Mouse (Mus musculus): Measurements from ENCODE around the gene Angptl1. TPM values are rescaled to one million over a fixed set of nuclear protein-coding genes. Genes with fewer than 3 reads are reported as not detected.

The Angptl1 gene
- polyA plus RNA-seq, 1 experiment from 2014 or later, result 21.3 TPM

DNA sequence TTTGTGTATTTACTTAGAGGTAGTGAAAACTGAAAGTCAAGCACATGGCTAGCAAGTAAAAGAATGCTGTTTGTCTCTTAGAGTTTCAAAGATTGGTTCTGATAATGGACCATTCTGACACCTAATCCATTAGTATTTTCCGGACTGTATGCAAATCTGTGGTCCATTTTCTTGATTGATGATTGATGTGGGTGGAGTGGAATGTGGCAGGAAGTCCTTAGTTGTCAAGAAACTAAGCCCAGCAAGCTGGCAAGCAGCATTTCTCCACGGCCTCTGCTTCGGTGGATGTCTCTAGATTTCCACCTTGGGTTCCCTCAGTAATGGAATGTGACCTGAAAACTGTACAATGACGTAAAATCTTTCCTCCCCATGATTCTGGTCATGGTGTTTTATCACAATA is 32.3 kb downstream of the Angptl1 start:
- Histone ChIP-seq H3K36me3 (no peaks in the 10 kb centered on the region; the same call in 1 of the 2 replicates), H3K4me1 (no peaks in the 10 kb centered on the region), H3K9ac (no peak overlapping the region), H3K9me3 (no peaks in the 10 kb centered on the region), H3K4me3 (no peak overlapping the region), H3K27me3 (no peaks in the 10 kb centered on the region), H3K27ac (no peak overlapping the region), H3K4me2 (replicated peaks) (no peak overlapping the region)
- 86% methylated on average over 4 of the region's 4 CpGs for WGBS
- no peak for ATAC-seq (ENCODE audit: insufficient number of reproducible peaks, insufficient read depth, low FRiP score, low TSS enrichment)

DNA sequence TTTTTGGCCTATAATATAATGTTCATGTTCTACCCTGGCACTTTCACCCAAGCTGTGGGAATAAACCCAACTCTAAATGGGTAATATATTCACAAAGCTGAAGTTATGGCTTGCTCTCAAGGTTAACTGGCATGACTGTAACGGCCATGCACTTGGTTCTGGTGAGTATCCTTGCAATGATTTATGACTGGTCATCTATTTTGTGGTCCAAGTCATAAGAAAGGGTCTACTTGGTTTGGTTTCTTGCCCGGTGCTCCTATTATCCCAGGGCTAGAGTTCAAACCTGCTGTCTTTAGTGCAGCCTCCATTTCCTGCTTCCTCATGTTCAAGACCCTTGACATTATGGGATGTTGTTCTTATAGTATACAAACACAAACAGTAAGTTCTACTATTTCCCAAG is 46.4 kb downstream of the Angptl1 start:
- Histone ChIP-seq H3K36me3 (peaks cover 27% of the 10 kb centered on the region), H3K9me3 (0 out of 2 replicates have a peak, but pooled peaks cover 2% of the 10 kb centered on the region), H3K4me1 (no peaks in the 10 kb centered on the region), H3K4me2 (replicated peaks) (no peak overlapping the region), H3K9ac (no peak overlapping the region), H3K27me3 (no peaks in the 10 kb centered on the region), H3K27ac (no peak overlapping the region), H3K4me3 (no peak overlapping the region)
- ATAC-seq (ENCODE audit: insufficient number of reproducible peaks, insufficient read depth, low FRiP score, low TSS enrichment), result no peak
- 95% methylated on average over 2 of the region's 2 CpGs for WGBS

DNA sequence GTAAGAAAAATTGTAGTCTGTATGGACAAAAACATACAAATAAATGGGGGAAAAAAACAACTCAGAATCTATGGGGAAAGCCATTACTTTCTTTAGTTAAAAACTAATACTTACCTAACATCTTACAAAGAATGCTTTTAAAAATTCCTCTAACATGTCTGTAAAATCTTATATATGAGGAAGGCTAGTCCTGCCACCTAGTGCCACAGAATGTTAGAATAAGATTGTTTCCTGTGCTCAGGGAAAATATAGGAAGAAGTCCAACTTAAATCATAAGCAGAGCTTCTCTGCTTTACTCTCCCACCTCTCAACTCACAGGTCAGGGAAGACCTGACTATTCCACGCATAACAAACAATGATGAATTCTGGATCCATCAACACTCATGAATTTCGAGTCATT is 47.5 kb downstream of the Angptl1 start:
- Histone ChIP-seq H3K36me3 (peaks cover 29% of the 10 kb centered on the region), H3K9me3 (0 out of 2 replicates have a peak, but pooled peaks cover 2% of the 10 kb centered on the region)

GRCm38 (mm10) chr1:156888830-156889229 is 50.5 kb downstream of the Angptl1 start:
- Histone ChIP-seq H3K4me1 (no peaks in the 10 kb centered on the region), H3K9ac (no peak overlapping the region), H3K36me3 (peaks cover 9% of the 10 kb centered on the region), H3K4me2 (replicated peaks) (no peak overlapping the region), H3K27ac (no peak overlapping the region), H3K4me3 (no peak overlapping the region), H3K9me3 (no peaks in the 10 kb centered on the region), H3K27me3 (no peaks in the 10 kb centered on the region)
- ATAC-seq (ENCODE audit: insufficient number of reproducible peaks, insufficient read depth, low FRiP score, low TSS enrichment), result no peak
- 89% methylated on average over 4 of the region's 4 CpGs for WGBS

More for the DNA sequence above, 47.5 kb downstream of the Angptl1 start:
- no peak overlapping the region for H3K27ac ChIP-seq
- H3K9ac ChIP-seq, result no peak overlapping the region
- no peaks in the 10 kb centered on the region for H3K4me1 ChIP-seq
- no peaks in the 10 kb centered on the region for H3K27me3 ChIP-seq
- WGBS, result 93% methylated on average over 2 of the region's 2 CpGs
- H3K4me3 ChIP-seq, result no peak overlapping the region
- no peak for ATAC-seq (ENCODE audit: insufficient number of reproducible peaks, insufficient read depth, low FRiP score, low TSS enrichment)
- no peak overlapping the region for H3K4me2 ChIP-seq (replicated peaks)

GRCm38 (mm10) chr1:156891561-156891960 is 53.2 kb downstream of the Angptl1 start:
- Histone ChIP-seq H3K27me3 (no peaks in the 10 kb centered on the region), H3K27ac (no peak overlapping the region), H3K36me3 (peaks cover 9% of the 10 kb centered on the region), H3K4me2 (replicated peaks) (no peak overlapping the region), H3K9ac (no peak overlapping the region), H3K9me3 (no peaks in the 10 kb centered on the region), H3K4me1 (no peaks in the 10 kb centered on the region), H3K4me3 (no peak overlapping the region)
- WGBS, result 92% methylated on average over 4 of the region's 4 CpGs
- no peak for ATAC-seq (ENCODE audit: insufficient number of reproducible peaks, insufficient read depth, low FRiP score, low TSS enrichment)

DNA sequence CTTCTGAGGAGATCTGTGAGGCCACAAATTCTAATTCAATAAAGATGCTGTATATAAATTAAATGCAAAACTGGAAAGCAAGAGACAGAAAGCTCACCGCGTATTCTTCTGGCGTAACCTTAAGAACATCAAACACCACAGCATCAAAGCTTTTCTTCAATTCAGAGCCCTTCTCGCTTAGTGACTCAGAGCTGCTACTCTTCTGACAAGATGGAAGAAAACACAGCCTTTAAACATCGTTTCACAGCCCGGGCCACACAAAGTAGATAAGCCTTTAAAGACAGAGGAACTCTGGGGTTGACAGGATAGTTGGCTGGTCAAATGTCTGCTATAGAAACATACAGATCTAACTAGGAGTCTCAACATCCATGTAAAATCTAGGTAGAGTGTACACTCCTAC is 63.3 kb downstream of the Angptl1 start:
- no peak overlapping the region for H3K4me3 ChIP-seq
- H3K9me3 ChIP-seq, result no peaks in the 10 kb centered on the region
- H3K4me2 ChIP-seq (replicated peaks), result no peak overlapping the region
- no peak overlapping the region for H3K27ac ChIP-seq
- no peaks in the 10 kb centered on the region for H3K4me1 ChIP-seq
- no peak overlapping the region for H3K9ac ChIP-seq
- no peak for ATAC-seq (ENCODE audit: insufficient number of reproducible peaks, insufficient read depth, low FRiP score, low TSS enrichment)
- no peaks in the 10 kb centered on the region for H3K27me3 ChIP-seq
- WGBS, result 76% methylated on average over 6 of the region's 6 CpGs
- H3K36me3 ChIP-seq, result peaks cover 10% of the 10 kb centered on the region; the same call in 1 of the 2 replicates

- Histone ChIP-seq H3K9ac (no peak overlapping the region), H3K9me3 (no peaks in the 10 kb centered on the region), H3K4me2 (replicated peaks) (no peak overlapping the region), H3K4me3 (no peak overlapping the region), H3K27ac (no peak overlapping the region), H3K4me1 (no peaks in the 10 kb centered on the region), H3K36me3 (peaks cover 12% of the 10 kb centered on the region), H3K27me3 (no peaks in the 10 kb centered on the region)
- 93% methylated on average over 3 of the region's 3 CpGs for WGBS
- no peak for ATAC-seq (ENCODE audit: insufficient number of reproducible peaks, insufficient read depth, low FRiP score, low TSS enrichment)
Measured at GRCm38 (mm10) chr1:156903899-156904298, 65.5 kb downstream of the Angptl1 start.

DNA sequence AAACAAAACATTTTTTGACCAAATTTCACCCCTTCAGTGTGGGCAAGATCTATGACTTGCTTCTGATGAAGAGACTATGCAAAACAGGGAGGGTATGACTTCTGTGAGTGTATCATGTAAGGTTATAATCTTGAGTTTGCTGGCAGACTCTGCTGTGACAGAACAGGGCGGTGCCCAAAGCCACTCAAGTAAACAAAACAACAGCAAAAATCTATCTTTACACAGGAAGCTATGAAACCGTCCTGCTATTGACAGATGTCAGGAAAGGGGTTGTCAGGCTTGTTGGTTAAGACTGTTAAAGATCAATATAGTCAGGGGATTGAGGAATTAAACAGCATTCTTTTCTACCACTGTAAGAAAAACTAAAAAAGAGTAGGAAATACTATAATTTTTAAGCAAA is 67.3 kb downstream of the Angptl1 start:
- 77% methylated on average over 2 of the region's 2 CpGs for WGBS
- Histone ChIP-seq H3K36me3 (peaks cover 12% of the 10 kb centered on the region), H3K27ac (no peak overlapping the region), H3K9me3 (no peaks in the 10 kb centered on the region), H3K4me1 (no peaks in the 10 kb centered on the region), H3K4me3 (no peak overlapping the region), H3K4me2 (replicated peaks) (no peak overlapping the region), H3K9ac (no peak overlapping the region), H3K27me3 (no peaks in the 10 kb centered on the region)
- ATAC-seq (ENCODE audit: insufficient number of reproducible peaks, insufficient read depth, low FRiP score, low TSS enrichment), result no peak

GRCm38 (mm10) chr1:156909265-156909664 is 70.9 kb downstream of the Angptl1 start:
- Histone ChIP-seq H3K27ac (no peak overlapping the region), H3K27me3 (no peaks in the 10 kb centered on the region), H3K4me2 (replicated peaks) (no peak overlapping the region), H3K9ac (no peak overlapping the region), H3K4me3 (no peak overlapping the region), H3K36me3 (peaks cover 12% of the 10 kb centered on the region), H3K9me3 (no peaks in the 10 kb centered on the region), H3K4me1 (peaks cover 2% of the 10 kb centered on the region; the same call in 1 of the 2 replicates)
- no peak for ATAC-seq (ENCODE audit: insufficient number of reproducible peaks, insufficient read depth, low FRiP score, low TSS enrichment)
- 95% methylated on average over 4 of the region's 4 CpGs for WGBS

GRCm38 (mm10) chr1:156909866-156910265 is 71.5 kb downstream of the Angptl1 start:
- H3K4me3 ChIP-seq, result no peak overlapping the region
- no peak overlapping the region for H3K27ac ChIP-seq
- H3K36me3 ChIP-seq, result peaks cover 12% of the 10 kb centered on the region
- H3K9ac ChIP-seq, result no peak overlapping the region
- H3K9me3 ChIP-seq, result no peaks in the 10 kb centered on the region
- no peak for ATAC-seq (ENCODE audit: insufficient number of reproducible peaks, insufficient read depth, low FRiP score, low TSS enrichment)
- H3K27me3 ChIP-seq, result no peaks in the 10 kb centered on the region
- no peak overlapping the region for H3K4me2 ChIP-seq (replicated peaks)
- peaks cover 2% of the 10 kb centered on the region; the same call in 1 of the 2 replicates for H3K4me1 ChIP-seq

Other genes starting within 250 kb of the Angptl1 start
- gene Tor3a, start 164.2 kb upstream of the Angptl1 start, polyA plus RNA-seq (2016; fragmentation: Nextera tagmentation; extraction: Ambion mirVana), result 4.2 and 5.2 TPM in 2 replicates
- gene Fam20b, start 119.5 kb upstream of the Angptl1 start, polyA plus RNA-seq (2016; fragmentation: Nextera tagmentation; extraction: Ambion mirVana), result 26.0 and 26.2 TPM in 2 replicates
- gene Ralgps2, start 101.1 kb downstream of the Angptl1 start, polyA plus RNA-seq (2016; fragmentation: Nextera tagmentation; extraction: Ambion mirVana), result 96.3 and 101 TPM in 2 replicates

Measured in embryonic facial prominence, embryonic 12.5 days (tissue).